Mouse (Mus musculus) right cerebral cortex, adult 18-20 months (tissue): Measurements from ENCODE around the gene Nr2f6.
"Not testable (repeated sequence)": the region's sequence is repeated elsewhere in the genome, so short reads cannot be mapped to it uniquely, and the experiment has no call there.

Source experiments
- DNase-seq: peaks from one replicate; pipeline ENCODE4 v3.0.0; 2022; ENCODE audit warnings: mixed read lengths

Nr2f6 gene

DNA sequence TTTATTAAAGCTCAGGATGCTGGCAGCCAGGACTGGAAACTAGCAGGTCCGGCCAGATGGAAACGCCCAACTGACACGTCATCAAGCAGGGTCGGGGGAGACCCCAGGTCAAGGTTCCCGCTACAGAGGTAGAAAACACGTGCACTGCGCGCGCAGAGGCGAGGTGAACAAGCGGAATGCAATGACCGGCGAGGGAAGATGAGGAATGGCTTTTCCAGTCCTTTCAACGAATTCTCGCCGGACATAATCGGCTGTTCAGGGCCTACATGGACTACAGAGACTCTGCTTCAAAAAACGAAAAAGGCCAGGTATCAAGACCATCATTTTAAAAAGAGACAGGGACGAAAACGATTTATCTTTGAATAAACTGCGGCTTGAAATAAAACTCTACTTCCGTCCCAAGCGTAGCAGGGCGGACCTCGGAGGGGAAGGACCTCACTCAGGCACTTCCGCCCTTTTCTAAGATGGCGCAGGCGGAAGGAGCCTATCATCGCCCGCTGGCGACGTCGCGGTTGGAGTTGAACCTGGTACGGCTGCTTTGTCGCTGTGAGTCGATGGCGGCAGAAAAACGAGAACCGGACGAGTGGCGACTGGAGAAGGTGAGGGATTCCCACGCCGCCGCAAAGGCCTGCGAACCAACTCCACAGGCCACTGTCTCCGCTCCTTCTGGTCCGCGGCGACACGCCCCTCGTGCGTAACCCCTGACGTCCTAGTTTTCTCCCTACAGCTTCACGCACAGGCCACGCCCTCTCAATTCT lies 14.8 kb downstream of the Nr2f6 start, which contains the start of gene Use1:
Gene Use1 (plus strand): TSS at position 78 of the 758 bp plus-strand sequence.
- DNase-seq: peak; percentile 93

DNA sequence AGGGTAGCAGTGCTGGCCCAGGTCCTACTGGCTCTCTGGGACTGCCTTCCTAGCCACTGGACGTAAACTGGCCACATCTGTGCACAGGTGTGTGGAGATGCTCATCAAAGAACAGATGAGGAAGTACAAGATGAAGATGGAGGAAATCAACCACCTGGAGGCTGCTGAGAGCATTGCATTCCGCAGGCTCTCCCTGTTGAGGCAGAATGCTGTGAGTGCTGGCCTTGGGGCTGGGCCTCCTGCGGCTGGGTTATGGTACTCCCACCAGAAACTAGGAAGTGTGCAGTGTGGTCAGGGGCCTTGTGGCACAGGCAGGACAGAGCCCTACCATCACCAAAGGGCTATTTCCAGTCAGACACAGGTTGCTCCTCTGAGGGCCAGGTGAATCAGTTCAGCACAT lies 23.7 kb downstream of the Nr2f6 start:
- DNase-seq: no peak

DNA sequence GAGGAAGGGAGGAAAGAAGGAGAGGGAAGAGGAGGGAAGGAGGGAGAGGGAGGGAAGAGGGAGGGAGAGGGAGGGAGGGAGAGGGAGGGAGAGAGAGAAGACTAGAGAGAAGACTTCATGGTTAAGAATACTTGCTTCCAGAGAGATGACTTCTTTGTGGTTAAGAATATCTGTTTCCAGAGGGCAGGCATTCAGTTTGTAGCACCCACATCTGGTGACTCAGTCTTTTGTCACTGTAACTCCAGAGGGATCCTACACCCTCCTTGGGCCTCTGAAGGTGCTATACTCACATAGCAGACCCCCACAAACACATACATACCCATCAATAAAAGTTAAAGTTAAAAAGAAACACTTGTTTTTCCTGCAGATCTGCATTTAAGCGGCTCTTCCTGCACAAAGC lies 30.2 kb downstream of the Nr2f6 start:
- no peak for DNase-seq

DNA sequence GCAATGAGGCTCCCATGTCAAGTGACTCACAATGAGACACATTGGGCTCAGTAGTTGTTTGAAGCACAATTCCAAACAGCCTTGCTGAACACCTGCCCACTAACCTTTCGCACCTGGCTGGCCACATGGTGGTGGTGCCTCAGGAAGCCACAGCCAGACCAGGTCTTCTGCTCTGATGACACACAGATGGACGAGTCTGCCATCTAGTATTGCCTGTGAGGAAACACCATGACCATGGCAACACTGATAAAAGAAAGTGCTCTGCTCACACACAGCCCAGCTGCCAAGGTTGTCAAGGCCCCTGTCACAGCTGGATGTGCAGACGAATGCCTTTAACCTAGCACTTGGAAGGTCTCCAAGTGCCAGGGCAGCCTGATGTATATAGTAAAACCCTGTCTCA lies 30.6 kb downstream of the Nr2f6 start:
- DNase-seq: no peak

- no peak for DNase-seq
Observed at GRCm38 (mm10) chr8:71346581-71346980, 35.2 kb downstream of the Nr2f6 start.

GRCm38 (mm10) chr8:71340625-71341024 lies 41.1 kb downstream of the Nr2f6 start:
- DNase-seq: no peak

GRCm38 (mm10) chr8:71337834-71338233 lies 43.9 kb downstream of the Nr2f6 start:
- DNase-seq: not testable (repeated sequence)

- DNase-seq: no peak
Observed at GRCm38 (mm10) chr8:71324848-71325247, 56.9 kb downstream of the Nr2f6 start.
